Mouse (Mus musculus) midbrain, embryonic 10.5 days (tissue): ENCODE data around the gene Polr2a. TPM values are rescaled to one million over a fixed set of nuclear protein-coding genes. Genes with fewer than 3 reads are reported as not detected.

Experiments used
- DNase-seq: peaks from one replicate; pipeline ENCODE4 v3.0.0-alpha.2; 2017; ENCODE audit warnings: low spot score
- H3K27ac ChIP-seq: fragments of 300-500 bp; sonication (generic); replicated peaks from 2 replicates; pipeline ENCODE4 v1.5.1; 2016; ENCODE audit warnings: mild to moderate bottlenecking
- H3K27me3 ChIP-seq: fragments of 300-500 bp; sonication (generic); 2 replicates; pipeline ENCODE4 v1.6.1; 2016; ENCODE audit warnings: low read depth, mild to moderate bottlenecking; ENCODE audit not compliant: poor library complexity, severe bottlenecking
- H3K36me3 ChIP-seq: fragments of 300-500 bp; sonication (generic); 2 replicates; pipeline ENCODE4 v1.6.1; 2016; ENCODE audit warnings: mild to moderate bottlenecking, moderate library complexity
- H3K4me1 ChIP-seq: fragments of 300-500 bp; sonication (generic); 2 replicates; pipeline ENCODE4 v1.6.1; 2016
- H3K4me3 ChIP-seq: fragments of 300-500 bp; sonication (generic); 2 replicates; pipeline ENCODE4 v1.5.1; 2016; ENCODE audit warnings: mild to moderate bottlenecking, moderate library complexity
- H3K9me3 ChIP-seq: fragments of 300-500 bp; sonication (generic); replicated peaks from 2 replicates; pipeline ENCODE4 v1.6.1; 2016; ENCODE audit warnings: mild to moderate bottlenecking
- WGBS: fragments of 180-500 bp; shearing (Covaris S2); methylation state at CpG from one replicate; pipeline ENCODE4 v1.1.7; 2016; 5-methylcytosine and 5-hydroxymethylcytosine counted together
- polyA plus RNA-seq: library from polyadenylated mRNA; unstranded; fragments of >200 nt; fragmentation: Nextera tagmentation; extraction: Ambion mirVana; gene quantifications from 2 replicates; pipeline ENCODE4 v1.2.1, GENCODE M21; 2016

Polr2a gene
- polyA plus RNA-seq, 1 experiment from 2014 or later = 25.6 TPM

GRCm38 (mm10) chr11:69693421-69693965 lies 64.9 kb downstream of the Polr2a start:
- 60% methylated on average over 11 of the region's 11 CpGs for WGBS
- Histone ChIP-seq H3K9me3 (no peaks in the 10 kb centered on the region), H3K27me3 (peaks cover 13% of the 10 kb centered on the region; the same call in 1 of the 2 replicates), H3K4me1 (peaks cover 14% of the 10 kb centered on the region), H3K36me3 (no peaks in the 10 kb centered on the region), H3K4me3 (no peak overlapping the region), H3K27ac (no peak overlapping the region)
- no peak for DNase-seq

GRCm38 (mm10) chr11:69692863-69693262 lies 65.6 kb downstream of the Polr2a start:
- Histone ChIP-seq H3K9me3 (no peaks in the 10 kb centered on the region), H3K4me3 (no peak overlapping the region), H3K27me3 (peaks cover 13% of the 10 kb centered on the region; the same call in 1 of the 2 replicates), H3K4me1 (peaks cover 14% of the 10 kb centered on the region), H3K27ac (no peak overlapping the region), H3K36me3 (no peaks in the 10 kb centered on the region)
- 90% methylated on average over 6 of the region's 6 CpGs for WGBS
- no peak for DNase-seq

- H3K4me1 ChIP-seq = peaks cover 14% of the 10 kb centered on the region
- H3K9me3 ChIP-seq = no peaks in the 10 kb centered on the region
- 86% methylated on average over 9 of the region's 9 CpGs for WGBS
Measured at GRCm38 (mm10) chr11:69692196-69692811, 66.1 kb downstream of the Polr2a start.

DNA sequence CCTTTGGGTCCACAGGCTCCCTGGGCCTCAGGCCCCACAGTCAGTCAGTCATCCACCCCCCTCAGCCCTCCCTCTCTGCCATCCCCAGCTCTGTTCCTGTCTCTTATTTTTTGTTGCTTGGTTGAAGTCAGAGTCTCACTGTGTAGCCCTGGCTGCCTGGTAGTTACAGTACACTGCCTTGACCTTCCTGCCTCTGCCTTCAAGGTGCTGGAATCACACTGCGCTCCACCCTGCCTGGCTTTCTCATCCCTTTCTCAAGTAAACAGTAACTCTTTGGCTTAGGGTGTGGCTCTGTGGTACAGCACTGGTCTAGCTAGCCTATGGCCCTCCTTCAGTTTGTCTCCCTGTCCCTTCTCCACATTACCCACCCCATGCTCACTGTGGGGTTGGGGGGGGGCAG lies 68.5 kb downstream of the Polr2a start:
- DNase-seq = no peak
- Histone ChIP-seq H3K27ac (peak overlapping the region; percentile 23; the same call in 1 of the 2 replicates), H3K4me3 (no peak overlapping the region), H3K4me1 (peaks cover 24% of the 10 kb centered on the region), H3K27me3 (peaks cover 20% of the 10 kb centered on the region; the same call in 1 of the 2 replicates), H3K36me3 (no peaks in the 10 kb centered on the region), H3K9me3 (no peaks in the 10 kb centered on the region)
- 100% methylated on average over 1 of the region's 1 CpGs for WGBS

More at GRCm38 (mm10) chr11:69692196-69692811, 66.1 kb downstream of the Polr2a start:
- Histone ChIP-seq H3K27ac (no peak overlapping the region), H3K27me3 (peaks cover 13% of the 10 kb centered on the region; the same call in 1 of the 2 replicates), H3K36me3 (no peaks in the 10 kb centered on the region), H3K4me3 (no peak overlapping the region)
- no peak for DNase-seq

GRCm38 (mm10) chr11:69687061-69687460 lies 71.4 kb downstream of the Polr2a start:
- H3K36me3 ChIP-seq = no peaks in the 10 kb centered on the region
- H3K4me1 ChIP-seq = peaks cover 36% of the 10 kb centered on the region
- H3K27ac ChIP-seq = no peak overlapping the region
- H3K9me3 ChIP-seq = no peaks in the 10 kb centered on the region
- H3K4me3 ChIP-seq = peak overlapping the region; percentile 12; the same call in 1 of the 2 replicates
- 58% methylated on average over 5 of the region's 5 CpGs for WGBS
- DNase-seq = no peak
- peaks cover 25% of the 10 kb centered on the region for H3K27me3 ChIP-seq

DNA sequence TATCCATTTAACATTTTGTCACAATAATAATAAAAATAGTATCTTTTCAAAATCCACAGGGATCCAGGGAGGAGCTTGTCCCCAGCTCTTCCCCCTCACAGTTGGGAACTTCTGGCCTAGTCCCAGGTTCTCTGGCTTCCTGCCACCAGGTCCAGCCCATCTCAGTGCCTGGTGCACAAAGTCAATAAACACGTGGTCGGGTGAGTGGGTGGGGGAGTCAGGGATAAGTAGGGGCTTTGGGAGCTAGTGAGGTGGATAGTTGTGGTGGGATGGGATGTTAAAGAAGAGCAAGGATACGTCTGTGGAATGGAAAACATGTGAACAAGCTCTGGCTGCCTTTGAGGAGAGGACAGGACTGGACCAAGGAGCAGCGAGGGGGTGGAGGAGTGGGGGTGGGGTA lies 72.1 kb downstream of the Polr2a start:
- H3K4me1 ChIP-seq = peaks cover 40% of the 10 kb centered on the region
- DNase-seq = no peak
- 14% methylated on average over 4 of the region's 4 CpGs for WGBS
- no peak overlapping the region; the same call in 1 of the 2 replicates for H3K27ac ChIP-seq
- H3K36me3 ChIP-seq = no peaks in the 10 kb centered on the region
- no peaks in the 10 kb centered on the region for H3K9me3 ChIP-seq
- peaks cover 25% of the 10 kb centered on the region for H3K27me3 ChIP-seq
- H3K4me3 ChIP-seq = no peak overlapping the region

DNA sequence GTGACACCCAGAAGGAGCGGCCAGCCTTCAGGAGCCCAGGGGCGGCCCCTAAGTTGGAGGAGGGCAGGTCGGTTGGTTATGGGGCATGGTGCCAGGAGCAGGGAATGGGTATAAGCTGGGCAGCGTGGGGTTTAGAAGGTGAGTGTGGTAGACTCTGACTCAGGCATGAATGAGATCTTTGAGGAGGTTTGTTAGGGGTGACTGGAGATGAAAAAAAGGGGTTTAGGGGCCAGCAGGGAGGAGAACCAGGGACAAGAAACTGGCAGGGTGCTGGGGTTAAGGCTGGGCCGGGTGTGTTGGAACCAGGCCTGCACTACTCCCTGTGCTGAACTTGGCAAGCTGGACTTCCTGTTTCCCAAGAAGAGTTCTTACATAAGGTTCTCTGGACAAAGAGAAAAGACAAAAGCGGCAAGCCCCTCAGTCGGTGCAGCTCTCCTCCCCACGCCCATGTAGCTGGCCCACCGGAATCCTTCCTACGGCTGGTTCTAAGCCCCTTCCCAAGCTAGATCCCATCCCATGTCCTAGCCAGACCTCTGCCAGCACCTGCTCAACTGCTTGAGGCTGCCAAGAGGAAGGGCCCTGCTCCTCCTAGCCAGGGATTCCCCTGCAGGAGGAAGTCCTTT lies 72.8 kb downstream of the Polr2a start, which contains the start of gene Tnfsf13:
Gene Tnfsf13, minus strand, starts transcription at position 259 of the 623 bp plus-strand sequence.
- H3K9me3 ChIP-seq = no peaks in the 10 kb centered on the region
- H3K27me3 ChIP-seq = peaks cover 25% of the 10 kb centered on the region
- no peak for DNase-seq
- H3K27ac ChIP-seq = peak within 1 kb of the TSS; percentile 30; the same call in 1 of the 2 replicates
- H3K4me1 ChIP-seq = peaks cover 48% of the 10 kb centered on the region
- no peaks in the 10 kb centered on the region for H3K36me3 ChIP-seq
- H3K4me3 ChIP-seq = 0 out of 2 replicates have a peak within 1 kb of the TSS, but pooled peaks have one; percentile 8
- 66% methylated on average over 10 of the region's 10 CpGs for WGBS

DNA sequence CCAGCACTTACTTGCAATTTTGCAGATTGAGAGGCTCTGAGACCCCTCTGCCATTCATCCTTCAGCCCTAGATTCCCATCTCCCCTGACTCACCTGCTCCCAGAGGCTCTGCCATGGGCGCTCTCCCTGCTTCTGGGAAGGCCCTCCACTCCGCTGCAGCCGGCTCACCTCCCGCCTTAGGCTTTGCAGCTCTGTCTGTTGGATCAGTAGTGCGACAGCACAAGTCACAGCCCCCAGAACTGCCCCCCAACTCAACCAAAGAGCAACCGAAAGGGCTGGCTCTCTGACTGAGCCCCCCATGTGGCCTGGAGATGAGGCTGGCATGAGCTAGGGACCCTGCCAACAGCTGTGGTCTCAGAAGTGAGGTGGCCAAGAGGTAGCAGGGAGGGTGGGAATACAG lies 73.5 kb downstream of the Polr2a start:
- Histone ChIP-seq H3K4me3 (0 out of 2 replicates have a peak overlapping the region, but pooled peaks have one; percentile 8), H3K4me1 (peaks cover 55% of the 10 kb centered on the region), H3K9me3 (no peaks in the 10 kb centered on the region), H3K27ac (0 out of 2 replicates have a peak overlapping the region, but pooled peaks have one; percentile 30), H3K36me3 (peaks cover 7% of the 10 kb centered on the region), H3K27me3 (peaks cover 25% of the 10 kb centered on the region)
- no peak for DNase-seq
- 81% methylated on average over 6 of the region's 6 CpGs for WGBS

DNA sequence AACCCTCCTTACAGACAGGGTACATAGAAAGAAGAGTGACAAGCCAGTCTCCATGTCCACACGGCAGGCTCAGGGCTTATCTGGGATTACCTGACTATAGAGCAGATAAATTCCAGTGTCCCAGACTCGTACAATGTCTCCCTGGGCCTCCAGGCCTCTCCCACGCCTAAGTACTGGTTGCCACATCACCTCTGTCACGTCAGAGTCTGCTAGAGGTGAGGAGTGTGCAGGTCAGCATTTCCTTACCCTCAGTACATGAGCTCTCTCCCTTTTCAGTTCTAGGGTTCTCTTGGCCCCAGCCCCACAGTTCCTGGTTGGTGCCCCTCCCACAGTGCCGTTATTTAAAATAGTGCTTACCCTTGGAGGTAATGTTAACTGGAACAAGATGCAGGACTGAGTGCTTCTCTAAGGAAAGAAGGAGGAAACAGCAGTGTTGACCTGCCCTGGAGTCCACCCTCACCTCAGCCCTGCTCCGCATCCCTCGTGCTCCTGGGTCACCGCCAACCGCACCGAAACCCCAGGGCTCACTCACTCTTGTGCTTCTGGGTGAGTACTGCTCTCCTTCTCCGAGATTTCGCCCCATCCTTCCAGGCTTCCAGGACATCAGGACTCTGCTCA lies 74.2 kb downstream of the Polr2a start:
- no peaks in the 10 kb centered on the region for H3K9me3 ChIP-seq
- peaks cover 25% of the 10 kb centered on the region for H3K27me3 ChIP-seq
- no peak overlapping the region for H3K4me3 ChIP-seq
- H3K36me3 ChIP-seq = peaks cover 13% of the 10 kb centered on the region
- 0 out of 2 replicates have a peak overlapping the region, but pooled peaks have one; percentile 81 for H3K27ac ChIP-seq
- peaks cover 59% of the 10 kb centered on the region for H3K4me1 ChIP-seq
- no peak for DNase-seq
- 80% methylated on average over 12 of the region's 12 CpGs for WGBS

Other genes starting within 250 kb of the Polr2a start
- gene Dnah2, start 209.5 kb downstream of the Polr2a start, polyA plus RNA-seq = 1.2 and 1.9 TPM in 2 replicates
- 48.8 and 53.9 TPM in 2 replicates for gene Efnb3, start 198.4 kb downstream of the Polr2a start, polyA plus RNA-seq
- 45.0 and 50.7 TPM in 2 replicates for gene Wrap53, start 178.4 kb downstream of the Polr2a start, polyA plus RNA-seq
- 148 and 166 TPM in 2 replicates for gene Trp53, start 178.3 kb downstream of the Polr2a start, polyA plus RNA-seq
- 6.0 and 8.6 TPM in 2 replicates for gene Atp1b2, start 152.7 kb downstream of the Polr2a start, polyA plus RNA-seq
- not detected in 2 replicates for gene Shbg, start 140.7 kb downstream of the Polr2a start, polyA plus RNA-seq
- gene Sat2, start 136.6 kb downstream of the Polr2a start, polyA plus RNA-seq = 16.1 and 20.6 TPM in 2 replicates
- 36.2 and 39.1 TPM in 2 replicates for gene Fxr2, start 125.6 kb downstream of the Polr2a start, polyA plus RNA-seq
- 0.16 TPM in 1 of 2 replicates, not detected in the other for gene Sox15, start 103.3 kb downstream of the Polr2a start, polyA plus RNA-seq
- 85.1 and 86.2 TPM in 2 replicates for gene Mpdu1, start 96.0 kb downstream of the Polr2a start, polyA plus RNA-seq
- gene Cd68, start 92.5 kb downstream of the Polr2a start, polyA plus RNA-seq = 7.0 and 7.4 TPM in 2 replicates
- 710 and 716 TPM in 2 replicates for gene Eif4a1, start 86.2 kb downstream of the Polr2a start, polyA plus RNA-seq
- 112 and 114 TPM in 2 replicates for gene Senp3, start 76.6 kb downstream of the Polr2a start, polyA plus RNA-seq
- 0.11 and 0.30 TPM in 2 replicates for gene Tnfsf13, start 72.9 kb downstream of the Polr2a start, polyA plus RNA-seq
- gene Tnfsf12, start 62.8 kb downstream of the Polr2a start, polyA plus RNA-seq = 1.2 and 1.4 TPM in 2 replicates
- 1.0 and 1.3 TPM in 2 replicates for gene Tnfsfm13, start 62.5 kb downstream of the Polr2a start, polyA plus RNA-seq
- 0.09 TPM in 1 of 2 replicates, not detected in the other for gene Slc35g3, start 3.3 kb upstream of the Polr2a start, polyA plus RNA-seq
- gene Zbtb4, start 7.3 kb upstream of the Polr2a start, polyA plus RNA-seq = 0.64 and 0.91 TPM in 2 replicates
- 1.1 TPM in 2 replicates for gene Chrnb1, start 37.3 kb upstream of the Polr2a start, polyA plus RNA-seq
- 1.0 and 1.4 TPM in 2 replicates for gene Fgf11, start 43.2 kb upstream of the Polr2a start, polyA plus RNA-seq
- gene Tmem102, start 47.0 kb upstream of the Polr2a start, polyA plus RNA-seq = 0.90 and 0.99 TPM in 2 replicates
- gene Gm39566, start 56.7 kb upstream of the Polr2a start, polyA plus RNA-seq = not detected in 2 replicates
- gene Spem2, start 59.8 kb upstream of the Polr2a start, polyA plus RNA-seq = not detected in 2 replicates
- gene Spem1, start 63.5 kb upstream of the Polr2a start, polyA plus RNA-seq = 0.12 and 0.19 TPM in 2 replicates
- 6.1 and 8.6 TPM in 2 replicates for gene Nlgn2, start 79.1 kb upstream of the Polr2a start, polyA plus RNA-seq
- 345 and 346 TPM in 2 replicates for gene Tmem256, start 79.9 kb upstream of the Polr2a start, polyA plus RNA-seq
- gene Plscr3, start 87.7 kb upstream of the Polr2a start, polyA plus RNA-seq = 70.4 and 81.8 TPM in 2 replicates
- 0.41 and 0.44 TPM in 2 replicates for gene Tnk1, start 100.1 kb upstream of the Polr2a start, polyA plus RNA-seq
- not detected in 2 replicates for gene Tmem95, start 119.4 kb upstream of the Polr2a start, polyA plus RNA-seq
- 6.4 and 7.0 TPM in 2 replicates for gene Kctd11, start 122.8 kb upstream of the Polr2a start, polyA plus RNA-seq
- 1.0 and 1.2 TPM in 2 replicates for gene Acap1, start 136.9 kb upstream of the Polr2a start, polyA plus RNA-seq
- gene 2810408A11Rik, start 142.3 kb upstream of the Polr2a start, polyA plus RNA-seq = 14.8 and 20.5 TPM in 2 replicates
- gene Neurl4, start 142.4 kb upstream of the Polr2a start, polyA plus RNA-seq = 12.8 and 14.3 TPM in 2 replicates
- gene Gps2, start 155.3 kb upstream of the Polr2a start, polyA plus RNA-seq = 98.4 and 111 TPM in 2 replicates
- 2,258 and 2,701 TPM in 2 replicates for gene Eif5a, start 163.3 kb upstream of the Polr2a start, polyA plus RNA-seq
- gene Ybx2, start 177.2 kb upstream of the Polr2a start, polyA plus RNA-seq = 2.4 and 2.8 TPM in 2 replicates
- 12.6 and 12.8 TPM in 2 replicates for gene Slc2a4, start 189.6 kb upstream of the Polr2a start, polyA plus RNA-seq
- gene Cldn7, start 206.1 kb upstream of the Polr2a start, polyA plus RNA-seq = 7.1 and 7.6 TPM in 2 replicates
- gene Ctdnep1, start 222.5 kb upstream of the Polr2a start, polyA plus RNA-seq = 20.5 and 26.3 TPM in 2 replicates
- 151 and 155 TPM in 2 replicates for gene Elp5, start 223.9 kb upstream of the Polr2a start, polyA plus RNA-seq
- gene Gabarap, start 232.5 kb upstream of the Polr2a start, polyA plus RNA-seq = 409 and 454 TPM in 2 replicates
- gene Phf23, start 237.1 kb upstream of the Polr2a start, polyA plus RNA-seq = 95.1 and 96.3 TPM in 2 replicates
- gene Dvl2, start 242.0 kb upstream of the Polr2a start, polyA plus RNA-seq = 52.1 and 54.1 TPM in 2 replicates